Mouse (Mus musculus) embryonic facial prominence, embryonic 10.5 days (tissue): ENCODE results near the gene Rpl28. TPM values are rescaled to one million over a fixed set of nuclear protein-coding genes. Genes with fewer than 3 reads are reported as not detected.
"Not testable (repeated sequence)": the region's sequence is repeated elsewhere in the genome, so short reads cannot be mapped to it uniquely, and the experiment has no call there.

ENCODE experiments used
- DNase-seq: peaks from one replicate; pipeline ENCODE4 v3.0.0-alpha.2; 2017; ENCODE audit warnings: low spot score
- H3K27ac ChIP-seq: fragments of 300-500 bp; sonication (generic); replicated peaks from 2 replicates; pipeline ENCODE4 v1.5.1; 2016; ENCODE audit warnings: mild to moderate bottlenecking
- H3K27me3 ChIP-seq: fragments of 300-500 bp; sonication (generic); replicated peaks from 2 replicates; pipeline ENCODE4 v1.6.1; 2016; ENCODE audit warnings: low read depth, mild to moderate bottlenecking; ENCODE audit not compliant: poor library complexity, severe bottlenecking
- H3K36me3 ChIP-seq: fragments of 300-500 bp; sonication (generic); replicated peaks from 2 replicates; pipeline ENCODE4 v1.6.1; 2016; ENCODE audit warnings: mild to moderate bottlenecking, moderate library complexity
- H3K4me1 ChIP-seq: fragments of 300-500 bp; sonication (generic); 2 replicates; pipeline ENCODE4 v1.6.1; 2016
- H3K4me3 ChIP-seq: fragments of 300-500 bp; sonication (generic); 2 replicates; pipeline ENCODE4 v1.5.1; 2016; ENCODE audit warnings: mild to moderate bottlenecking, moderate library complexity
- H3K9me3 ChIP-seq: fragments of 300-500 bp; sonication (generic); 2 replicates; pipeline ENCODE4 v1.6.1; 2016; ENCODE audit warnings: mild to moderate bottlenecking
- WGBS: fragments of 180-500 bp; shearing (Covaris S2); methylation state at CpG from one replicate; pipeline ENCODE4 v1.1.7; 2016; 5-methylcytosine and 5-hydroxymethylcytosine counted together
- polyA plus RNA-seq: library from polyadenylated mRNA; unstranded; fragments of >200 nt; fragmentation: Nextera tagmentation; extraction: Ambion mirVana; gene quantifications from 2 replicates; pipeline ENCODE4 v1.2.1, GENCODE M21; 2016

Rpl28 gene
- polyA plus RNA-seq, 1 experiment from 2014 or later, result 403 TPM

DNA sequence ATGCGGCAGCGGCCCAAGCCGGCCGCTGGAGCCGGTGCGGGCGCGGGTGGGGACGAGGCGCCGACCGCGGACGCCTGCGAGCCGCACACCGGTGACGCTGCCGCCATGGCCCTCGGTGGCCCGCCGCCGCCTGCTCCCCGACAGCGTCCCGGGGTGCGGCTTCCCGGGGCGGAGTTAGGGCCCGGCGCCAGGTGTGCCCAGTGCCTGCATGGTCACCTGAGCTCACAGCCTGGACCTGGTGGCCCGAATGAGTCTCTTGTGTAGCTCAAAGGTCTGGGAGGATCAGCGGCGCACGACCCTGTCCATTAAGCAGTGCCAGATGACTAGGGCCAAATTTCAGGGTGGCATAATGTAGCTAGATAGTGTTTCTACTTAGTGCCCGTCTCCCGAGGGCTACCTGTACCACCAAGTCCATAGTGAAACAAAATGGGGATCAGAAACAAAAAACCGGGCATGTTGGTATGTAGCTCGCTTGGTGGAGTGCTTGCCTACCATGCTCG is 3.2 kb upstream of the Rpl28 start, which contains the start of gene Tmem238:
Tmem238 (minus strand) TSS at position 221 of the 500 bp plus-strand sequence.
- 9% methylated on average over 40 of the region's 40 CpGs for WGBS
- H3K27ac ChIP-seq, result peak within 1 kb of the TSS; percentile 84
- DNase-seq, result no peak

DNA sequence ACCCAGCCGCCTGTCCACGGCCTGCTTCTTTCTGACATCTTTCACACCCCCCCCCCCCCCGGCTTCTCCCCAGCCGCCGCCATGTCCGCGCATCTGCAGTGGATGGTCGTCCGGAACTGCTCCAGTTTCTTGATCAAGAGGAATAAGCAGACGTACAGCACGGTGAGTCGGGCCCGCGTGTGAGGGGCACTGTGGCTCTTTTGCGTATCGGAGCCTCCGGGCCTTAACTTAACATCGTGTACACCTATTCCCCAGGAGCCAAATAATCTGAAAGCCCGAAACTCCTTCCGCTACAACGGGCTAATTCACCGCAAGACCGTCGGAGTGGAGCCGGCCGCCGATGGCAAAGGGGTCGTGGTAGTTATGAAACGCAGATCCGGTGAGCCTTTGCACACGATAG is 574 bp downstream of the Rpl28 start:
- under 1% methylated on average over 31 of the region's 31 CpGs for WGBS
- H3K27ac ChIP-seq, result peak overlapping the region; percentile 94
- not testable (repeated sequence) for DNase-seq, H3K9me3 ChIP-seq
- H3K27me3 ChIP-seq, result peaks cover 18% of the 10 kb centered on the region
- H3K36me3 ChIP-seq, result peaks cover 47% of the 10 kb centered on the region
- peaks cover 30% of the 10 kb centered on the region for H3K4me1 ChIP-seq
- H3K4me3 ChIP-seq, result peak overlapping the region; percentile 79

More for the DNA sequence above, 3.2 kb upstream of the Rpl28 start, which contains the start of gene Tmem238:
- Histone ChIP-seq H3K27me3 (peaks cover 33% of the 10 kb centered on the region), H3K36me3 (peaks cover 11% of the 10 kb centered on the region), H3K9me3 (no peaks in the 10 kb centered on the region), H3K4me1 (peaks cover 26% of the 10 kb centered on the region), H3K4me3 (peak within 1 kb of the TSS; percentile 63)

DNA sequence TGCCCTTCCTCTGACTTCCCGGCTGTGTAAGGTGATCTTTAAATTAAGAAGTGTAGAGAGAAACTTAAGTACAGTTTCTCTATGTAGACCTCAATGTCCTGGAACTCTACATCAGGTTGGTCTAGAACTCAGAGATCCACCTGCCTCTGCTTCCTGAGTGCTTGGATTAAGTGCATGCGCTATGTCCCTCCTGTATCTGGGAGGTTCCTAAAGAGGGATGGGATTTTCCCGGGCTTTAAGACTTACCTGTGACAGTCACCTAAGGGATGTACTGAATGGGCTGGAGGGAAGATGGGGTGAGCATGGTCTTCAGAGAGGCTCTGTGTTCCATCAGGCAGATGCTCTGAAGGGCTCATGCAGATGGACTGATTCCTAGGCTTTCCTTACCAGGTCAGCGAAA is 1.0 kb downstream of the Rpl28 start:
- Histone ChIP-seq H3K36me3 (peaks cover 51% of the 10 kb centered on the region), H3K4me1 (peaks cover 26% of the 10 kb centered on the region), H3K4me3 (peak overlapping the region; percentile 79), H3K27ac (peak overlapping the region; percentile 94), H3K9me3 (no peaks in the 10 kb centered on the region), H3K27me3 (peaks cover 13% of the 10 kb centered on the region)
- WGBS, result 43% methylated on average over 4 of the region's 4 CpGs
- DNase-seq, result no peak

DNA sequence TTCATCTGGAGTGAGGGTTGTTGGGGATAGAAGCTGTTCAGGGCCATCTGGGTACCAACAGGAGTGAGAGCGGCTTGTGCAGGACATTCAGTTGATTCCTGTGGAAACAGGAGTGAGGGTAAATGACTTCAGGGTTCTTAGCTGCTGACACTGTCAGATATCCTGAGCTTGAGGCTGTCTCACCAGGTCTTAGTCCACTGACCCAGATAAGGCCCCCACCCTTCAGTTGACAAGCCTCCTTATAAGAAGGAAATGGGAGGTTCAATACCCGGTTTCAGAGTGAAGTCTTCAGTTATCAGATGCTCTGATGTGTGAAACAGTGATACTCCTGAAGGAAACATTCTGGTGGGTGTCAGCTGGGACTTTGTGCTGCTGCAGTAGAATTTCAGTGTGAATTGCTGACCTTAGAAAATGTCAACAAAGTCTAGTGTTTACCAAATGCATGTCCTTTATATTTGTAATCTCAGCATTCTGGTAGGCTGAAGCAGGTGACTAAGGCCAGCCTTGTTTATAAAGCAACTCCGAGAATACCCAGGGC is 2.0 kb downstream of the Rpl28 start:
- peaks cover 51% of the 10 kb centered on the region for H3K36me3 ChIP-seq
- H3K27me3 ChIP-seq, result peaks cover 6% of the 10 kb centered on the region
- H3K4me1 ChIP-seq, result peaks cover 16% of the 10 kb centered on the region
- H3K27ac ChIP-seq, result no peak overlapping the region
- DNase-seq, result no peak
- 87% methylated on average over 3 of the region's 3 CpGs for WGBS
- no peaks in the 10 kb centered on the region for H3K9me3 ChIP-seq
- H3K4me3 ChIP-seq, result peak overlapping the region; percentile 79

- DNase-seq, result no peak
- 75% methylated on average over 7 of the region's 7 CpGs for WGBS
- peaks cover 51% of the 10 kb centered on the region for H3K36me3 ChIP-seq
- no peaks in the 10 kb centered on the region for H3K9me3 ChIP-seq
- H3K27me3 ChIP-seq, result no peaks in the 10 kb centered on the region
- H3K27ac ChIP-seq, result no peak overlapping the region
- H3K4me1 ChIP-seq, result peaks cover 14% of the 10 kb centered on the region
- no peak overlapping the region for H3K4me3 ChIP-seq
Observed at GRCm38 (mm10) chr7:4795767-4796433, 3.2 kb downstream of the Rpl28 start.

DNA sequence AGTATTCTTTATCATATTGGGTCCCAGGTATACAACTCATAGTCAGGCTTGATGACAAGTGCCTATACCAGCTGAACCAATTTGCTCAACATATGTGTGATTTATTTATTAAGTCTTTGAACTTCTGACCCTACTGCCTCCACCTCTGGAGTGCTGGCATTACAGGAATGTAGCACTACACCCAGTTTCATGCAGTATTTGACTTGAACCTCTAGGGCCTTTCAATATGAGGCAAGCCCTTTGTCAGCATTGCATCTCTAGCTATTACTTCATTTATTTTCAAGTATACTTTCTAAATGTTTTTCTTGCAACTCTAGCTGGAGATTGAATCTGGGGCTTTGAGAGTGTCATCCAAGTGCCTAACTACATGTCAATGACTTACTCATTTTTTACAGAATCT is 9.6 kb downstream of the Rpl28 start:
- Histone ChIP-seq H3K27me3 (no peaks in the 10 kb centered on the region), H3K4me3 (no peak overlapping the region), H3K27ac (no peak overlapping the region), H3K4me1 (no peaks in the 10 kb centered on the region), H3K36me3 (peaks cover 49% of the 10 kb centered on the region), H3K9me3 (no peaks in the 10 kb centered on the region)
- no peak for DNase-seq

GRCm38 (mm10) chr7:4806716-4807115 is 14.0 kb downstream of the Rpl28 start:
- peaks cover 75% of the 10 kb centered on the region for H3K36me3 ChIP-seq
- H3K4me3 ChIP-seq, result no peak overlapping the region
- H3K4me1 ChIP-seq, result peaks cover 24% of the 10 kb centered on the region
- no peak for DNase-seq
- H3K27ac ChIP-seq, result no peak overlapping the region
- no peaks in the 10 kb centered on the region for H3K27me3 ChIP-seq
- H3K9me3 ChIP-seq, result no peaks in the 10 kb centered on the region
- 95% methylated on average over 7 of the region's 7 CpGs for WGBS

DNA sequence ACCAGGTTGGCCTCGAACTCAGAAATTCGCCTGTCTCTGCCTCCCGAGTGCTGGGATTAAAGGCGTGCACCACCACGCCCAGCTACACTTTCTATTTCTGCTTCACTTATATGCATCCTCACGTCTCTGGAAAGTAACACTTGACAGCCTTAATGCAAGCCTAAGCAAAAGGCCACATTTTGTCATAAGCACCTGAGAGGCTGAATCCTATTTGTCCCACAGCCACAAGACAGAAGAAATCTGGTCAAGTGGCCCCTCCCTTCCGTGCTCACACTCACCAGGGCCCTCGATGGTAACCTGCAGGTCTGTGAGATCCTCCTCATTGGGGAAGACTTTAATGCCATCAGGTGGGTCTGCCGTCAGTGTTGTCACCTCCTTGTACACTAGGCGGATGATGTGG is 18.5 kb downstream of the Rpl28 start:
- peak overlapping the region; percentile 98 for H3K27ac ChIP-seq

DNA sequence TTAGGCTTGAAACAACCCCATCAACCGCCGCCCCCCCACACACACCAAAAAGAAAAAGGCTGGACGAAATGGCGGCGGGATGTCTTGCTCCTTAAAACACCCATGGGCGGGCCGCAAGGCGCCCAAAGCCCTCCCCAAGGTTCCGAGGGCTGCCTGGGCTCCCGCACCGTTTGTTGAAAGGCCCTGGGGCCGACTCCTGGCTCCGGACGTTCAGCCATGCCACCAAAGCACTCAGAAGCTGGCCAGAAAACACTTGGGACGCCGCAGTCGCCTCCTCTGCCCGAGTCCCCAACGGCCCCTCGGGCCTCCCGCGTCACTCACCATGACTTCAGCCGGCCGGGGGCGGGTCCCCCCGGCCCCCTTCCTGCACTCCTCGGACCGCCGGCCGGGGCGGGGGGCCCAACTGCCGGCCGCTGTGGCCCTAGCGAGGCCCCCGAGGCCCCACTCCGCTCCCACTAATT is 19.2 kb downstream of the Rpl28 start:
- Histone ChIP-seq H3K27me3 (no peaks in the 10 kb centered on the region), H3K9me3 (no peaks in the 10 kb centered on the region), H3K4me3 (peak overlapping the region; percentile 97), H3K4me1 (peaks cover 29% of the 10 kb centered on the region), H3K36me3 (peaks cover 43% of the 10 kb centered on the region), H3K27ac (peak overlapping the region; percentile 98)
- DNase-seq, result peak; percentile 62
- WGBS, result 2% methylated on average over 36 of the region's 36 CpGs

More for the DNA sequence above, 18.5 kb downstream of the Rpl28 start:
- peaks cover 29% of the 10 kb centered on the region for H3K4me1 ChIP-seq
- not testable (repeated sequence) for DNase-seq, H3K9me3 ChIP-seq, H3K27me3 ChIP-seq
- peaks cover 50% of the 10 kb centered on the region for H3K36me3 ChIP-seq
- 44% methylated on average over 10 of the region's 10 CpGs for WGBS
- peak overlapping the region; percentile 97 for H3K4me3 ChIP-seq

- Histone ChIP-seq H3K9me3 (no peaks in the 10 kb centered on the region), H3K4me3 (peak within 1 kb of the TSS; percentile 97), H3K4me1 (peaks cover 29% of the 10 kb centered on the region), H3K36me3 (peaks cover 36% of the 10 kb centered on the region), H3K27me3 (no peaks in the 10 kb centered on the region), H3K27ac (peak within 1 kb of the TSS; percentile 98)
- DNase-seq, result peak; percentile 99
- WGBS, result under 1% methylated on average over 62 of the region's 62 CpGs
Observed at GRCm38 (mm10) chr7:4812303-4813104, 19.8 kb downstream of the Rpl28 start, which contains the start of gene Ube2s. Gene Ube2s, minus strand, starts transcription at chr7:4812590.

DNA sequence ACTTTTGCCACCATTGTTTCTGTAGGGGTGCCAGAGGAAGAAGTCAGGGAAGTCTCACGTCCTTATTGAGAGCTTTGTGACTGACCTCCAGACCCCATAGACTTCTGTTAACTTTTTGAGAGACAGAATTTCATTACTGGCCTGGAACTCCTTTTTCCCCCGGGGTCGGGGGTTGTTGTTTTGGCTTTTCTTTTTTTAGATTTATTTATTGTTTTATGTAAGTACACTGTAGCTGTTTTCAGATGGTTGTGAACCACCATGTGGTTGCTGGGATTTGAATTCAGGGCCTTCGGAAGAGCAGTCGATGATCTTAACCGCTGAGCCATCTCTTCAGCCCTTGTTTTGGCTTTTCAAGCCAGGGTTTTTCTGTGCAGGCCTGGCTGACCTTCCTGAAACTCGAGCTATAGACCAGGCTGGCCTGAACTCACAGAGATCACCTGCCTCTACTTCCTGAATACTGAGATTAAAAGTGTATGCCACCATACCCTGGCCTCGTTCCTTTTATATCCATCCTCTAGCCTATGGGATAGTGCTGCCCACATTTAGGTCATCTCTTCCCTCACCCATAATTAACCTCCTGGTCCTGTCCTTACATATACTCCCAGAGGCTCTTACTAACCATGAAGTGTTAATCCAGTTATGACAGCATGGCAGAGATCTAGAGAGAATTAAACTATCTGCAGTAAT is 20.6 kb downstream of the Rpl28 start:
- WGBS, result 23% methylated on average over 8 of the region's 8 CpGs
- no peaks in the 10 kb centered on the region for H3K27me3 ChIP-seq
- H3K27ac ChIP-seq, result peak overlapping the region; percentile 98
- peak overlapping the region; percentile 97 for H3K4me3 ChIP-seq
- H3K4me1 ChIP-seq, result peaks cover 29% of the 10 kb centered on the region
- DNase-seq, result no peak
- H3K9me3 ChIP-seq, result no peaks in the 10 kb centered on the region
- H3K36me3 ChIP-seq, result peaks cover 31% of the 10 kb centered on the region

DNA sequence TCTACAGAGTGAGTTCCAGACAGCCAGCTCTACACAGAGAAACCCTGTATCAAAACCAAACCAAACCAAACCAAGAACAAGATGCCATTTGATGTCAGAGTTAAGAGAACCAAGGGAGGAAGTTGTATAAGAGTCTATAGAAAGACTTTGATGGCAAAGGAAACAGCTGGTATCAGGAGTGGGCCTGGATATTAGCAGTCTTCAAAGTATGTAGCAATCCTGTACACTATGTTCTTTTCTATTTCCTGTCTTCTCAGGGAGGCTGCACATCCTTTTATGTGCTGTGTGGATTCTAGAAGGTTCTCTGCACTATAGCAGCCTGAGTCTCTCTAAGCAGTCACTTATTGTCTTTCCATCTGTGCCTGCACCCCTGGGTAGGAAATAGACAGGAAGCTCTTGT is 23.9 kb downstream of the Rpl28 start:
- no peaks in the 10 kb centered on the region for H3K36me3 ChIP-seq
- DNase-seq, result no peak
- no peaks in the 10 kb centered on the region for H3K9me3 ChIP-seq
- H3K4me1 ChIP-seq, result peaks cover 5% of the 10 kb centered on the region
- H3K27me3 ChIP-seq, result no peaks in the 10 kb centered on the region
- no peak overlapping the region for H3K27ac ChIP-seq
- H3K4me3 ChIP-seq, result no peak overlapping the region
